Comparison of ENCODE assay signal across 27 mouse cellular contexts in genomic region chr1:51315476-51315875, GRCm38 (mm10).
"Had no signal": no experiment of that assay in that cellular context is flagged by ENCODE, and none has a peak within 500 bp of the region (broad histone marks: within the 10 kb centered on the region; RNA-seq: fewer than 3 reads in every experiment).

No protein-coding gene starts in this region.

- H3K9me3 ChIP-seq: heart, embryonic 10.5 days; heart, embryonic 12.5 days; hindbrain, embryonic 12.5 days; kidney, embryonic 15.5 days; limb, embryonic 12.5 days; liver, embryonic 13.5 days; liver, embryonic 15.5 days had no signal

- ATAC-seq: hindbrain, postnatal 0 days; intestine, embryonic 16.5 days had no signal

- H3K27me3 ChIP-seq: heart, embryonic 12.5 days; hindbrain, embryonic 12.5 days; kidney, embryonic 15.5 days; limb, embryonic 12.5 days; liver, embryonic 13.5 days; liver, embryonic 15.5 days had no signal

- H3K27ac ChIP-seq: gastrocnemius, adult 2 months; heart, embryonic 10.5 days; hindbrain, embryonic 12.5 days; hindbrain, embryonic 14.5 days; hindbrain, postnatal 0 days; kidney, embryonic 15.5 days; kidney, postnatal 0 days; layer of hippocampus, adult 2 months; left cerebral cortex, adult 2 months; limb, embryonic 12.5 days; liver, embryonic 13.5 days; liver, embryonic 15.5 days had no signal

- DNase-seq: gastrocnemius, adult 2 months; gastrocnemius, postnatal 10 days; gastrocnemius, postnatal 25 days; heart, adult 18-20 months; heart, postnatal 10 days; heart, postnatal 36 days; kidney, adult 11 months; kidney, adult 2 months; kidney, adult 9 months; kidney, postnatal 14 days; kidney, postnatal 36 days; left cerebral cortex, postnatal 4 days; liver; liver, embryonic 13.5 days had no signal

- H3K4me1 ChIP-seq: heart, embryonic 10.5 days; heart, embryonic 12.5 days; hindbrain, embryonic 12.5 days; kidney, embryonic 15.5 days; limb, embryonic 12.5 days; liver, embryonic 13.5 days; liver, embryonic 15.5 days had no signal

- H3K4me3 ChIP-seq: gastrocnemius, adult 2 months; heart, embryonic 10.5 days; heart, embryonic 12.5 days; hindbrain, embryonic 12.5 days; kidney, embryonic 15.5 days; layer of hippocampus, adult 2 months; left cerebral cortex, adult 2 months; limb, embryonic 12.5 days; liver, embryonic 13.5 days; liver, embryonic 15.5 days had no signal

- H3K4me2 ChIP-seq: heart, embryonic 12.5 days; hindbrain, embryonic 12.5 days; hindbrain, embryonic 14.5 days; kidney, embryonic 15.5 days; limb, embryonic 12.5 days; liver, embryonic 11.5 days; liver, embryonic 13.5 days; liver, embryonic 15.5 days had no signal

- H3K9ac ChIP-seq: heart, embryonic 12.5 days; hindbrain, embryonic 12.5 days; hindbrain, embryonic 14.5 days; kidney, embryonic 15.5 days; limb, embryonic 12.5 days; liver, embryonic 13.5 days; liver, embryonic 15.5 days had no signal

- H3K36me3 ChIP-seq: heart, embryonic 10.5 days; heart, embryonic 12.5 days; hindbrain, embryonic 12.5 days; kidney, embryonic 15.5 days; limb, embryonic 12.5 days; liver, embryonic 13.5 days; liver, embryonic 15.5 days had no signal
